Mouse (Mus musculus): ENCODE measurements around the gene AI464131. TPM values are rescaled to one million over a fixed set of nuclear protein-coding genes. Genes with fewer than 3 reads are reported as not detected.

AI464131 gene
- 6.6 and 11.9 TPM in 2 replicates for polyA plus RNA-seq (2015; fragmentation: Nextera tagmentation; extraction: Ambion mirVana)

DNA sequence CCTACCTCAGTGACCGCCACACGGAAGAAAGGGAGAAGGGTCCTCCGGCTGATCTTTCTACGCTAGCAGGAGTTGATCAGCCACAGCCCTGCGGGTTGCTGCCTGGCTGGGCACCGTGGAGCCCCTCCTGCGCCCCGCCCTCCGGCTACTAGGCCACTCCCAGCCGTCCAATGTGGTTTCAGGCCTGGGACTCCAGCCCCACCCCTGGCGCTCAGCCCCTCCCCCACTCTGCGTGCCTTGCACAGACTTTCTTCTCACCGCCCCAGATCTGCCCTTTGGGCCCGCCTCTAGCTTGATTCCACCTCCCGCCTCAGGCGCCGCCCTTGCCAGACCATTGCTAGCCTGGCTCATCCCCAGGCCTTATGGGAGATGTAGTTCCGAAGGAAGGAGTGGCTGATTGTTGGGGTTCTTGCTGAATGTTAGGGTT lies at the start of gene AI464131:
Gene AI464131, minus strand, starts transcription at position 91 of the 427 bp plus-strand sequence.
- Histone ChIP-seq H3K4me1 (peaks cover 47% of the 10 kb centered on the region), H3K4me3 (peak within 1 kb of the TSS; percentile 43), H3K36me3 (no peaks in the 10 kb centered on the region), H3K4me2 (peak within 1 kb of the TSS; percentile 67), H3K9me3 (no peaks in the 10 kb centered on the region), H3K9ac (peak within 1 kb of the TSS; percentile 33; the same call in 1 of the 2 replicates), H3K27ac (peak within 1 kb of the TSS; percentile 47), H3K27me3 (peaks cover 71% of the 10 kb centered on the region)
- 1% methylated on average over 18 of the region's 18 CpGs for WGBS
- peak; percentile 93 for ATAC-seq (ENCODE audit: insufficient number of reproducible peaks, low FRiP score, low TSS enrichment, low read depth)

DNA sequence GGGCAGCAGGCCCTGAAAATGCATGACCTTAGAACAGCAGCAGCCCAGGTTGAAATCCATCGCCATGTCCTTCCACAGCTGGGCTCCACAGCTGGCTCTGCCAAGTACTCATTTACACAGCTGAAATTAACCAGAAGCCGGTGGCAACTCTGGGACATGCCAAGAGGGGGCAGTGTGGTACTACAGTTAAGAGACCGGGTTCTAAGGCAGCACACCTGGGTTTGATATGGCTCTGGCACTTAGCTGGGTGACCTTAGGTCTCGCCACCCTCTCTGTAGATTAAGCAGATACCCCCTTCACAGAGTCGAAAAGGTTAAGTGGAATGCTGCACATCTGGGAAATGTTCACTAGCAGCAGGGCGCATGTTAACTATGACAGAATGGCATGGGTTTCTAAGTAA lies 49.7 kb upstream of the AI464131 start:
- H3K4me1 ChIP-seq = 0 out of 2 replicates have a peak, but pooled peaks cover 3% of the 10 kb centered on the region
- 11% methylated on average over 6 of the region's 6 CpGs for WGBS
- ATAC-seq (ENCODE audit: insufficient number of reproducible peaks, low FRiP score, low TSS enrichment, low read depth) = no peak

DNA sequence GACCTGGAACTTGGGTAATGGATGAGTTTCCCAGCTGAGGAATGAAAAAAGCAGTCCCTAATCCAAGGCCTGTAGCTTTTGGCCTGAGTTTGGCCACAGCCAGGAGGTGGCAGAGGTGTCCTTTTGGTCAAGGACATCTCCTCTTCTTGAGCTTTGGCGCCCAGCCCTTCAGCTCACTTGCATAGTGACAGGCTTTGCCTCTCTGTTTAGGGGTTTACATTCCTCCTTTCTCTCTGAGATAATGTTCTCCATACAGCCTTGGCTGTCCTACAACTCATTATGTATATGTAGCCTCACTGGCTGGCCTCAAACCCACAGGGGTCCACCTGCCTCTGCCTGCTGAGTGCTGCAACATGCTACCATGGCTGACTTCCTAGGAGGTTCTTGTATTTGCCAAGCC lies 44.2 kb upstream of the AI464131 start:
- WGBS = 78% methylated on average over 1 of the region's 1 CpGs
- Histone ChIP-seq H3K4me2 (no peak overlapping the region), H3K27me3 (no peaks in the 10 kb centered on the region; the same call in 1 of the 2 replicates), H3K4me1 (no peaks in the 10 kb centered on the region), H3K27ac (no peak overlapping the region), H3K36me3 (no peaks in the 10 kb centered on the region), H3K9me3 (no peaks in the 10 kb centered on the region), H3K9ac (no peak overlapping the region), H3K4me3 (no peak overlapping the region)
- ATAC-seq (ENCODE audit: insufficient number of reproducible peaks, low FRiP score, low TSS enrichment, low read depth) = no peak

More for the DNA sequence above, 49.7 kb upstream of the AI464131 start:
- H3K4me3 ChIP-seq = no peak overlapping the region
- H3K9ac ChIP-seq = no peak overlapping the region
- H3K27ac ChIP-seq = no peak overlapping the region
- no peak overlapping the region for H3K4me2 ChIP-seq
- H3K9me3 ChIP-seq = no peaks in the 10 kb centered on the region
- H3K27me3 ChIP-seq = peaks cover 3% of the 10 kb centered on the region; the same call in 1 of the 2 replicates
- no peaks in the 10 kb centered on the region for H3K36me3 ChIP-seq

DNA sequence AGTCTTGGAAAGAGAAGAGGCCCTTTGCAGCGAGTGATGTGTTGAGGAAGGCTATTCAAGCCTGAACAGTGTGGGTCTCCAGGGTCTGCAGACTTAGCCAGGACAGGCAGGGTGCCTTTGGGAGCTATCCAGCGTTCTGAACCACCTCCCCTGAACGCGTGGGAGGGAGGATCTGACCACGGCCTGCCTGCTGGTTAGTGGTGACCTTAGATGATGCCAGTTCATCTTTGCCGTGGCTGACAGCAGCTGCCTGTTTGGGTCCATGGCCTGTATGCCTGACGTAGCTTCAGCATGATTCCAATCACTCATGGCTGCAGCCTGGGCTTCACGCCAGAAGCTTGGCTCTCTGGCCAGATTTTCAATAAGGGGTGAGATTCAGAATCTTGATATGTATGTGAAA lies 43.1 kb upstream of the AI464131 start:
- no peak for ATAC-seq (ENCODE audit: insufficient number of reproducible peaks, low FRiP score, low TSS enrichment, low read depth)
- 16% methylated on average over 8 of the region's 8 CpGs for WGBS

DNA sequence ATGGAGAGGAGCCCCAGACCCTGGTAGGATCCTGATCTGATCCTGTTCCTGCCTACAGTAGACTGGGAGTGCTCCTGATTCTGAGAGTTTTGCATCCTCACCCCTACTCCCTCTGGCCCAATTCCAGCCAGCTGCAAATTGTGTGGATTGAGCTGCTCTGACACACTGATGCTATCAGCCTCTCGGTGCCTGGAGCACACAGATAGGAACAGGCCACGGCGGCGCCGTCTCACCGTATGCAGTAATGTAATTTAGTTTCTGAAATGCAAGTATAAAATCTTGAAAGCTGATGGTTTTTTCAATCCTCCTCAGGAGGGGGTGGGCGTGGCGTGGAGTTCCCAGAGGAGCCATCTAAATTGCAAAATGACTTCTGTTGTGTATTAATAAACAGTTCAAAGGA lies 39.3 kb upstream of the AI464131 start:
- no peak overlapping the region for H3K9ac ChIP-seq
- H3K27ac ChIP-seq = no peak overlapping the region
- no peak overlapping the region for H3K4me2 ChIP-seq
- no peaks in the 10 kb centered on the region for H3K9me3 ChIP-seq
- H3K27me3 ChIP-seq = no peaks in the 10 kb centered on the region
- ATAC-seq (ENCODE audit: insufficient number of reproducible peaks, low FRiP score, low TSS enrichment, low read depth) = no peak
- no peaks in the 10 kb centered on the region for H3K36me3 ChIP-seq
- no peak overlapping the region for H3K4me3 ChIP-seq
- 79% methylated on average over 8 of the region's 8 CpGs for WGBS
- no peaks in the 10 kb centered on the region for H3K4me1 ChIP-seq

More for the DNA sequence above, 43.1 kb upstream of the AI464131 start:
- Histone ChIP-seq H3K36me3 (no peaks in the 10 kb centered on the region), H3K4me2 (no peak overlapping the region), H3K4me3 (no peak overlapping the region), H3K27me3 (no peaks in the 10 kb centered on the region; the same call in 1 of the 2 replicates), H3K27ac (no peak overlapping the region), H3K4me1 (no peaks in the 10 kb centered on the region), H3K9me3 (no peaks in the 10 kb centered on the region), H3K9ac (no peak overlapping the region)

DNA sequence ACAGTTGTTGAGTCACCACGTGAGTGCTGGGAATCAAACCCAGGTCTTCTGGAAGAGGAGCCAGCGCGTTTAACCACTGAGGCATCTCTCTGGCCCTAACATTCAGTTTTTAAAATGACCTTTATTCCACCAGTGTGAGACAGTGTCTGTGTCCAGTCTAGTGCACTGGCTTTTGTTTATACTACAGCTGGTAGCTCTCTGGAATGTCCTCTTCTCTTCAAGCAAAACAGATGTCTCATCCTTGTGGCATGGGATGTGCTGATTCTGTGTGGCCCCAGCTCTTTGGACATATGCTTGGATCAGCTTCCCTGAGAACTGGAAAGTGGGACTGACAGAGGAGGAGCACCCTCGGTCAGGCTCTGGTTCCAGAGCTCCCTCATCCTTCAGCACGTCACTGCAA lies 32.0 kb upstream of the AI464131 start:
- ATAC-seq (ENCODE audit: insufficient number of reproducible peaks, low FRiP score, low TSS enrichment, low read depth) = no peak
- H3K4me3 ChIP-seq = no peak overlapping the region
- H3K9ac ChIP-seq = no peak overlapping the region
- WGBS = 73% methylated on average over 5 of the region's 5 CpGs
- no peaks in the 10 kb centered on the region for H3K4me1 ChIP-seq
- H3K9me3 ChIP-seq = no peaks in the 10 kb centered on the region
- H3K27ac ChIP-seq = no peak overlapping the region
- H3K36me3 ChIP-seq = no peaks in the 10 kb centered on the region
- no peak overlapping the region for H3K4me2 ChIP-seq
- H3K27me3 ChIP-seq = 0 out of 2 replicates have a peak, but pooled peaks cover 6% of the 10 kb centered on the region

DNA sequence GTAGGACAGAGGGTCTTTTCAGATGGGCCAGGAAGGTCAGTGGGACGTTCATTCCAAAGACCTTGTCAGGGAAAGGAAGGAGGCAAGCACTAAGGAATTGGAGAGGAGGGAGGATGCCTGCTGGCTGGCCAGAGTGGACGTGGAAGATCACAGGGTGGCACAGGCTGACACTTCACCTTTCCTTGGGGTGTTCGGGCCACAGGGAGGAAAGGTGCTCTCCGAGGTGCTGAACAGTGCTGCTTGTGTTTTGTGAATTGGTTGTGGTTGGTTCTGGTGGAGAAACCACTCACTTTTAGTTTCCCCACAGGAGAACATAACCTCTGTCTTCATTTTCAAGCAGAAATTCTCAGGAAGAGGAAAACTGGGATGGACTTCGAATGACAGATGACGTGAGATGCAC lies 29.5 kb upstream of the AI464131 start:
- Histone ChIP-seq H3K4me2 (no peak overlapping the region), H3K9me3 (no peaks in the 10 kb centered on the region), H3K4me1 (no peaks in the 10 kb centered on the region), H3K4me3 (no peak overlapping the region), H3K27ac (no peak overlapping the region), H3K27me3 (0 out of 2 replicates have a peak, but pooled peaks cover 13% of the 10 kb centered on the region), H3K9ac (no peak overlapping the region), H3K36me3 (no peaks in the 10 kb centered on the region)
- ATAC-seq (ENCODE audit: insufficient number of reproducible peaks, low FRiP score, low TSS enrichment, low read depth) = no peak
- WGBS = 25% methylated on average over 6 of the region's 6 CpGs

DNA sequence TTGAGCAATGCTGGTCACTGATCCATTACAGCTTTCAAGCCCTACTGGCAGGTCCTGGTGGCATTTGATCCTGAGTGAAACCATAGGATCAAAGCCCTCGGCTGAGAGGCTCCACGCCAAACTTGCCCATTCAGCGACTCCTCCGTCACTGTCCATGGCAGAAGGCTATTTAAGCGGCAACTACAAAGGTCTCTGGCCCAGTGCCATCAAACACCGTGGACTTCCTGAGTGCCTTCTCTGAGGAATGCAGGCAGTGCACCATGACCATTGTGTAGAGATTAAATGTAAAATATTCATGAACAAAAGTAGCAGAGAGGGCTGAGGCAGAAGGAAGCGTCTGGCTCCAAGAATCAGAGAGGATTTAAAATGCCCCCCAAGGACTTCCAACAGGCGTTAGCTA lies 25.1 kb upstream of the AI464131 start:
- H3K9ac ChIP-seq = no peak overlapping the region
- H3K4me2 ChIP-seq = no peak overlapping the region
- H3K36me3 ChIP-seq = no peaks in the 10 kb centered on the region
- WGBS = 23% methylated on average over 8 of the region's 8 CpGs
- no peaks in the 10 kb centered on the region for H3K9me3 ChIP-seq
- no peak overlapping the region for H3K4me3 ChIP-seq
- H3K4me1 ChIP-seq = no peaks in the 10 kb centered on the region
- ATAC-seq (ENCODE audit: insufficient number of reproducible peaks, low FRiP score, low TSS enrichment, low read depth) = no peak
- H3K27ac ChIP-seq = no peak overlapping the region
- peaks cover 39% of the 10 kb centered on the region for H3K27me3 ChIP-seq

DNA sequence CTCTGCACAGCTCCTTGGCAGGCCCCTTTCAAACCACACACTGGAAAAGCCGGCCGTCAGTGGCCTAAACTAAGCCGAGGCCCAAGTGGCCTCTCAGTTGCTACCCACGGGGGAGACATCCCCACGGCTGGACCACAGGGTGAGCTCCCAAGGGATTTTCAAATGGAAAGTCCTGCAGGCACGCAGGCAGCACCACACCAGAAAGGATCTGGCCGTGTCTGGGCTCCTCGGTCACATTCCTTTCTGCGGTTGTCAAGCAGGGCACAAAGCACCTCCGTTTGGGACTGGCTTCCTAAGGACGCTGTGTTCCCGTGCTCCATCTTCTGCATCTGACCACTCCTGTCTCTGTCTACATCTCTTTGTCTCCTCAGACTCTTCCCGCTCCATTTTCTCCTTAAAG lies 24.2 kb upstream of the AI464131 start:
- no peaks in the 10 kb centered on the region for H3K9me3 ChIP-seq
- H3K4me3 ChIP-seq = no peak overlapping the region
- no peak overlapping the region for H3K27ac ChIP-seq
- ATAC-seq (ENCODE audit: insufficient number of reproducible peaks, low FRiP score, low TSS enrichment, low read depth) = no peak
- no peak overlapping the region for H3K9ac ChIP-seq
- WGBS = 52% methylated on average over 13 of the region's 13 CpGs
- H3K36me3 ChIP-seq = no peaks in the 10 kb centered on the region
- H3K27me3 ChIP-seq = peaks cover 43% of the 10 kb centered on the region
- H3K4me2 ChIP-seq = no peak overlapping the region
- no peaks in the 10 kb centered on the region for H3K4me1 ChIP-seq

DNA sequence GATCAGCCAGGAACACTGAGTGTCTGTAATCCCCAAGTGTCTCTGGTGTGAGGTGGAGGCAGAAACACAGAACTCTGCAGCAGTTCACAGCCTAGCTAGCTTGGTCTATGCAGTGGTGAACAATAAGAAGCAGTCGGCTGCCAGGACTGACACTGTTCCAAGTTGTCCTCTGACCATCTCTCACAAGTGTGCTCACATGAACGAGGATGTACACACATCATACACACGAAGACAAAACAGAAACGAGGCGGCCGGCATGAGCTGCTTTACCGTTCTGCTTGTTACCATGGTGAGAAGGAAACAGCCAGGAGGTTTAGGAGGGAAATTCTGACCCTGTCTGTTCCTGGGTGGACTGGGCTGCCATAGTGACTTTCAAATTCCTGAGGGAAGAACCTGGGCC lies 23.7 kb upstream of the AI464131 start:
- H3K4me2 ChIP-seq = no peak overlapping the region
- WGBS = 68% methylated on average over 7 of the region's 7 CpGs
- H3K27ac ChIP-seq = no peak overlapping the region
- no peak for ATAC-seq (ENCODE audit: insufficient number of reproducible peaks, low FRiP score, low TSS enrichment, low read depth)
- H3K9me3 ChIP-seq = no peaks in the 10 kb centered on the region
- H3K27me3 ChIP-seq = peaks cover 48% of the 10 kb centered on the region
- H3K4me3 ChIP-seq = no peak overlapping the region
- no peaks in the 10 kb centered on the region for H3K36me3 ChIP-seq
- H3K9ac ChIP-seq = no peak overlapping the region
- no peaks in the 10 kb centered on the region for H3K4me1 ChIP-seq

DNA sequence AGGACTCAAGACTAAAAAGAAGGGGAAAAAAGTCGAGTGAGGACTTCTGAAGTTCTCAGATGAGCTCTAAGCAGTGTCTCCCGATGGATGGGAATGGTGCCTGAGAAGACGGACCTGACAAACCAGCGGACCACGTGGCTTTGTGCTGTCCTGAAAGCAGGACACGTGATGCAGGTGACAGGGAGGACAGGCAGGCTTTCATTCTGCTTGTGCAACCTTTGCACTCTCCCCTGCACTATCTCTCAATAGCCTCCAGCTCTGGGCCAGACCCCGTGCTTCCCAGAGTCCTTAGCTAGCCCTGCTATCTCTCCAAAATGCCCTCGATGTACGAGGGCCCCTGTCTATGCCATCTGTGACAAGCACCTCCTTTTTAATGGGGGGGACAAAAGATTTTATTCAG lies 22.0 kb upstream of the AI464131 start:
- WGBS = 66% methylated on average over 9 of the region's 9 CpGs
- Histone ChIP-seq H3K4me1 (no peaks in the 10 kb centered on the region), H3K9ac (no peak overlapping the region), H3K27me3 (peaks cover 48% of the 10 kb centered on the region), H3K27ac (no peak overlapping the region), H3K9me3 (no peaks in the 10 kb centered on the region), H3K4me2 (no peak overlapping the region), H3K36me3 (no peaks in the 10 kb centered on the region), H3K4me3 (no peak overlapping the region)
- no peak for ATAC-seq (ENCODE audit: insufficient number of reproducible peaks, low FRiP score, low TSS enrichment, low read depth)

DNA sequence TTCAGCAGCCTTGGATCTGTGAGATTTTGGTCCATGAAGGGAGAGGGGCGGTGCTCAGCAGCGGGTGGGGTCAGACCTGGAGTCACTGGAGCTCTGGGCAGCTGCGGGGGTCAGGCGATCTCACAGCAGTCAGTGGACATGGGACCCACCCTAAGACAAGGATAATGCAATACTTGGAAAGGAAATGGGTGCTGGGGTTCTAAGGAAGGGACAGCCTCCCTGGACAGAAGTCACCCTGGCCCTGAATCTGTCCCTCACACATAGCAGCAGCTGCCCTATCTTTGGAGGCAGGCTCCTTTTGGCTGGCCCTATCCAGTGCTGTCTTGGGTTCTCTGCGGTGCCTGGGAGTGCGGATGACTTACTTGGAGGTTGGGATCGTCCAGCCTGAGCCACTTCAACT lies 21.0 kb upstream of the AI464131 start:
- Histone ChIP-seq H3K4me3 (no peak overlapping the region), H3K27me3 (peaks cover 54% of the 10 kb centered on the region), H3K9me3 (no peaks in the 10 kb centered on the region), H3K36me3 (no peaks in the 10 kb centered on the region), H3K4me2 (no peak overlapping the region), H3K4me1 (no peaks in the 10 kb centered on the region), H3K9ac (no peak overlapping the region), H3K27ac (no peak overlapping the region)
- WGBS = 76% methylated on average over 7 of the region's 7 CpGs
- no peak for ATAC-seq (ENCODE audit: insufficient number of reproducible peaks, low FRiP score, low TSS enrichment, low read depth)

DNA sequence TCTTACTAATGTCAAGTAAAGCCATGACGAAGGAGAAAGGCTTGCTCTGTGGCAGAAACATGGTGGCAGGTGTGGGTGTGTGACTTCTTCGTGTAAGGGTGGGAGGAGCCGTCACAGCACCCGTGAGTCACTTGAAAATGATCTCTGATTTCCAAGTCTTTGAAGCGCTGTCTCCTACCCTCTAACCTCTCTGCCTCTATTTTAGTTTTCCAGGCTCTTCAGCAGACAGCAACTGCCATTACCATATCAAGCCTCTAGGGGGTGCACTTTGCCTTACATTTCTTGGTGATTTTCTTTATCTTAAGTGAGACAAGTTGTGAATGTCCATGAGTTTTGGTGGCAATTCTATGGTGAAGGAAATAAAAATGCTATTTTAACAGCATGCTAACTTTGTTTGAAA lies 19.9 kb upstream of the AI464131 start:
- Histone ChIP-seq H3K4me3 (no peak overlapping the region), H3K4me1 (no peaks in the 10 kb centered on the region), H3K27ac (no peak overlapping the region), H3K27me3 (peaks cover 49% of the 10 kb centered on the region), H3K9ac (no peak overlapping the region), H3K9me3 (no peaks in the 10 kb centered on the region), H3K36me3 (no peaks in the 10 kb centered on the region), H3K4me2 (no peak overlapping the region)
- no peak for ATAC-seq (ENCODE audit: insufficient number of reproducible peaks, low FRiP score, low TSS enrichment, low read depth)
- 41% methylated on average over 5 of the region's 5 CpGs for WGBS

All from limb, embryonic 15.5 days (tissue).